Mouse (Mus musculus): ENCODE data around the gene Ncdn. TPM values are rescaled to one million over a fixed set of nuclear protein-coding genes. Genes with fewer than 3 reads are reported as not detected.

Gene Ncdn
- 100 to 1,000 TPM; 924 to 951 TPM for total RNA-seq (2021)

DNA sequence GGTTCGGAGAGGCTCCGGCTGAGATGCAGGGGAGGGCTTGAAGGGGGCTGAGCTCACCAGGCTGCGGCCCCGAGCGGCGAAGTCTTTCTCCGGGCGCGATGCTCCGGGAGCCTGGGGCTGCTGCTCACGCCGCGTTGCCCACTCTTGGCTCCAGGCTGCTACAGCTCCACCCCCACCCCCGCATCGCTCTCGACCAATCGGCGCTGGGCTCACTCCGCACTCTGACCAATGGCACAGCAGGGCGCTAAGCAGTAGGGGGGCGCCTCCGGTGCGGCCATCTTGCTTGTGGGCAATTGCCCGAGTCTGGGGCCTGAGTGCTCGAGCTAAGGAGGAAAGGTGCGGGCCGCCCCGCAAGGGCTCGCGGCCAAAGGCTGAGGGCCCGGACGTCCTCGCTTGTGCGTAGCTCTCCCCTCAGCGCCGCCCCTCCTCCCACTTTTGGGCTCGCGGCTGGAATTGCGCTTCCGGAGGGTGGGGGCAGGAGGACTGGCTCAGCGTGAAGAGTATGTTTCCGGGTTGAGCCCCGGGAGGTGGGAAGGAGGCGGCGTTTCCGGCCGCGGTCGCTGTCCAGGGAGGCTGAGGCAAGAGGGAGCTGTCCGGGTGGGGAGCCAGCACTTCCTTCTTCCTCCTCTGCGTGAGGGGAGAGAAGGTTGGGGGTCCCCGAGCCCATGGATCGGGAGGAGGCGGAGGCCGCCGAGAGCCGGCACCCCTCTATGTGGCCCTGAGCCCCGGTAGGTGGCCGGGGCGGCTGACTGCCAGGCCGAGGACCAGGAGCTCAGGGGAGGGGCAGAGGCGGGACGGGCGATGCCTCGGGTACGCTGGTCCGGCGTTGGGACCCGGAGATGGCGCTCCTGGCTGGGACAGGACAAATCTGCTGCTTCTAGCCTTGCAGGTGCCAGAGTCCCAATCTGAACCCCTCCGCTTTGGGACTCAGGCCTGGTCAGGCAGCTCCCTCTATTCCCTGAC, at the start of gene Ncdn, which contains the start of gene AU040320:
Ncdn (minus strand) TSS at position 171 of the 963 bp plus-strand sequence.
AU040320 (plus strand) TSS at position 277 of the 963 bp plus-strand sequence.
- intact Hi-C loops (cut with DNase I), result loop anchor here (2.0 to 5.0 kb wide), 3 partner anchors 39 to 85 kb away; no protein-coding TSS in a partner anchor

DNA sequence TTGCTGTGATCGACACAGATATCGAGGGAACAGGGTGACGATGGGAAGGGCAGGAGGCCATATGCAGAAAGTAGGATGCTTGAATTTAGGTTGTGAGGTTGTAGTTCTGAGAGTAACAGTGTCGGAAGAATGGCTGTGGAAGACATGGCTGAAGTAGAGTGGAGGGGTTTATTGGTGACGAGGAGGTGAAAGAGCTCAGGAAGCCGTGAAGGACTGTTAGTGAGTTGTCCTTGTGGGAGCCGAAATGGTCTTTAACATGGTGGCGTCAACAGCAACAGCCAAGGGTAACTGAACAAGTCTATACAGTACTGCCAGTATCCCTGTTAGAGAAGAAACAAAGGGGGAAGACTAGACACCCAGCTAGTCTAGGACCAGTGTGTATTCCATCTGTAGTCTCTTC, 48.9 kb upstream of the Ncdn start:
- DNase-seq (ENCODE audit: low spot score in 2 of 2), result no peak
- intact Hi-C loops (cut with DNase I), result no loop called here

More for the DNA sequence above, at the start of gene Ncdn, which contains the start of gene AU040320:
- DNase-seq (ENCODE audit: low spot score in 2 of 2), result peak; percentile 98

DNA sequence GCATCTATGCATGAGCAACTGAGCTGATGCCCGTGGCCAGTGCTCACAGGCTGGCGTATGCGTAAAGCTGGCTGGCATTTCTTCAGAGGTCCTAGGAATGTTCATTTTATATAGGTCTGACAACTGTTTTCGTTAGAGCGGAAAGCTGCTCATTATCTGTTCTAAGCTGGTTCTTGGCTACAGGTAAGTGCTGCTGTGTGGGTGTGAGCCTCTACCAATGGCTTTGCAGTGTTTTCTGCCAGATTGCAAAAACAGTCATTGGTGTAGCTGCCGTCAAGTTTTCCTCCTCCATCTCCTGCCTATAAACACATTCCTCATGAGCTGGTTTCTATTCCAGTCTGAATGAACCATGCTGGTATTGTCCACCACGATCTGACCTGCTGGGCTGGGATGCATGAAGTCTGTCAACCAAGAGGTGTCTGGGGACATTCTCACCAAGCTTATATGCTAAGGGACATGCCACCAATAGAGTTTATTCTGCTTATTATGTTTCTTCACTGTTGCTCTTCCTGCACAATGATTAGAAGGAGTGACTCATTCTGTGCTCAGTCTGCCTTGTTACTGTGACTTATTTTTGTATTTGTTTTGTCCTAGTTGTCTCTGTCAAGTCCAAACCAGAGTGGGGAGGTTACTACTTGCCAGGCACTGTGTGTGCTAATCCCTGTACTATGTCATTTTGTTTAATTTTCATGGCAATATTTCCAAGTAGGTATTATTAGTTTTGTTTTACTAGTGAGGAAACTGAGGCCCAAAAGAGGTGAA, 39.3 kb upstream of the Ncdn start:
- DNase-seq (ENCODE audit: low spot score in 2 of 2), result peak; percentile 32 to 39

GRCm38 (mm10) chr4:126782996-126783395, 29.8 kb upstream of the Ncdn start:
- intact Hi-C loops (cut with DNase I), result no loop called here
- peak; percentile 25 to 47 for DNase-seq (ENCODE audit: low spot score in 2 of 2)

More for the DNA sequence above, 39.3 kb upstream of the Ncdn start:
- intact Hi-C loops (cut with DNase I), result loop anchor here (5.0 kb wide), 1 partner anchor 40 kb away; the partner anchor contains the start of genes AU040320 and Ncdn

DNA sequence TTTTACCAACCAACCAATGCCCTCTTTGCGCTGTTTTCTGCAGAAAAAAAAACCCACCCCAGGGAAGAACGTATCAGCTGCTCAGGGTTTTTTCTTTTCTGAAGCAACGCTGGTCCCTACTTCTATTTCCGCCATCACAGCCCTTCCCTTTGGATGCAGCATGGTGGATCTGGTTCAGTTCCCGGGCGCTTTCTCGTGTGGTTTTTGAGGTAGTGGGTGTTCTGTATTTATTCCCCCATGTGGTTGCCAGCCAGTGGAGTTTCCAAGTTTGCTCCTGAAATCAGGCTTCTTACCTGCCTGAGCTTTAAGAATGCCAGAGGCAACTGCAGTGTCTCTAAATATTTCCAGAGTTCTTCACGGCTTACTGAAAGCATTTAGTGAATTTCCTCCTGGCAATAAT, 29.3 kb upstream of the Ncdn start:
- intact Hi-C loops (cut with DNase I), result no loop called here
- DNase-seq (ENCODE audit: low spot score in 2 of 2), result peak; percentile 25 to 26

DNA sequence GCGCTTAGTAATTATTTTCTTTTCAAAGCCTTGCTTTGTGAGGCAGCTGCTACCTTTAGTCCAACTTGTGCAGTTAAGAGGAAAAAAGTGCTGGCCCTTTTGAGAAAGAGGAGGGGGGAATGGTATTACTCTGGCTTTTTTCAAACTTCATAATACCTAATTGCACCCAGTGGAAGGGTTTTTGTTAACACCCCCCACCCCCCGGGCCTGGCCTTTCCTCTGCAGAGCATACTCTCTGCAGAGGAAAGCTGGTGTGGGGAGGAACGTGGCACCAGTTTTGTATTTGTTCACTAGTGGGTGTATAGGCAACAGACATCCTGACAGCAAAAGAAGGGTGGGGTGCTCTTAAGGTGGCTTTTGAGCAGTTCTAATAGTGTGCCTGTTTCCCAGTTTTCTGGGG, 28.6 kb upstream of the Ncdn start:
- DNase-seq (ENCODE audit: low spot score in 2 of 2), result no peak
- intact Hi-C loops (cut with DNase I), result no loop called here

DNA sequence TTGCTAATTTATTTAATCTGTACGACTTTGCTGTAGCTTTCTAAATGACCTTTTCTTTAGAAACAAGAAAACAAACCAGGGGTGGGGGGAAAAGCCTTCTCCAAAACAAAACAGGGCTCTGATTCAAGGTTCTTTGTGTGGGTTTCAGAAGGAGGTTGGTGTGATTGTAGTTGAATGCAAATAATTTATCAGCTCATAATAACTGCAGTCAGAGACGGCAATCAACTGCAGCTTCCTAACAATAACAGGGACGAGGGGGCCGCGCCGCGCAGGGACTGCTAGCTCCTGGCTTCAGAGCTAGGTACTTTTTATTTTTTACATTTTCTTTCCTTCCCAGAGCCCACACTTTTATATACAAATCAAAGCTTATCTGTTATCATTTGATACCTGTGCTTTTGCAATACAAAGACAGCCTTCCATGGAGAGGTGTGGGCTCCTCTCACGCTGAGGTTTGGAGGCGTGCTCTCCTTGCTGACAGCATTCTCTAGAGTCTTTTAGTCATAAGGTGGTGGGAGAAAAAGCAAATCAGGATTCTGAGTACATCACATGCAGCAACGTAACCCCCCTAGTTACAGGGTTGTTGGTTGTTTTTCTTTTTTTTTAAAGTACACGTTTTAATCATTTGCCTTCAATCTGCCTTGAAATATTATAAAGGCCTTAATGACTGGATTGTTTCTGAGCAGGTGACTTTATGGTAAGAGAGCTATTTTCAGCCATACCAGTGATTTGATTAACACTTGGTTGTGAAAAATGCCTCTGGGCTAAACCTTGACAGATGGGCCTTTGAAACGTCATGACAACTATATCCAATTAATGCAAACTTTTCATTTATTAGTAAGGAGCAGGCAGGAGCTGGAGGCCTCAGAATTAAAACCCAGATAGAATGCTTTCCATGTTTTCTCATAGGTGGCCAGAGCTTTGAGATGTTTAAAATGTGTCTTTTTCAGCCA, 26.9 kb upstream of the Ncdn start:
- DNase-seq (ENCODE audit: low spot score in 2 of 2), result no peak

DNA sequence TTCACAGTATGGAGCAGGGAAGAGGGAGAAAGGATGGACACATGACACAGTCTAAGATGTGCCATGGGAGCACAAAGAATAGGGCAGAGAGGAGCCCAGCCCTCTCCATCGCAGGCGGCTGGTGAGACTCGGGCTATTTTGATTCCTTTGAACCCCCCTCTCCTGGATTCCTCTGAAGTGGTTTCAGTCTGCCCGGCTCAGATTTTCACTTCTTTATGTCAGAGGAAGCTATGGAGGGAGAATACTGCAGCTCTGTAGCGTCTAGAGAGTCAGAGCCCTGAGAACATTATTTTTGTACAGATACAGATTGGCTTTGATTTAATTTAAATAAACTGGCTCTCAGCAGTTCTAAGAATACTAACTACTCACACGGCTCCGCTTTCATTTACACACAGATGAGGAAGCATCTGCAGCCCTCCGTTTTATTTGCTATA, 25.9 kb upstream of the Ncdn start:
- no peak for DNase-seq (ENCODE audit: low spot score in 2 of 2)
- intact Hi-C loops (cut with DNase I), result no loop called here

More for the DNA sequence above, 26.9 kb upstream of the Ncdn start:
- intact Hi-C loops (cut with DNase I), result no loop called here

- DNase-seq (ENCODE audit: low spot score in 2 of 2), result no peak
- intact Hi-C loops (cut with DNase I), result no loop called here
Observed at GRCm38 (mm10) chr4:126775182-126775581, 21.9 kb upstream of the Ncdn start.

DNA sequence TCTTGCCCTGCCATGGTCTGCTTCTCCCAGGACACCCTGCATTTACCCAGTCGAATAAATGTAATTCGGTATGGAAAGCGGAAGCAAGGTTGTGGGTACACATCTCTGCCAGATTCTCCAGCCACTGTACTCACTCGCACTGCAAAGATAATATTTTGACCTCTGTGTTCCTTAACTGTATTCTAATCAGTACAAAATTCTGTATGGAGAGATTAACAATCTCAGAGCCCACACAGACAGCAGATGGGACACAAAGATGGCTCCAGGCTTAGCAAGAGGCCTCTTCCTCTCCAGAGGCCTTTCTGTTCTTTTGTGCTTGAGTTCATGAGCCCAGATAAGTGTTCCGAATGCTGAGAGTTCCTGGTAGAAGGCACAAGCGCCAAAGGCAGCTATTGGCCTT, 20.6 kb upstream of the Ncdn start:
- intact Hi-C loops (cut with DNase I), result no loop called here
- DNase-seq (ENCODE audit: low spot score in 2 of 2), result no peak

- DNase-seq (ENCODE audit: low spot score in 2 of 2), result no peak
- intact Hi-C loops (cut with DNase I), result no loop called here
Observed at GRCm38 (mm10) chr4:126770831-126771230, 17.6 kb upstream of the Ncdn start.

DNA sequence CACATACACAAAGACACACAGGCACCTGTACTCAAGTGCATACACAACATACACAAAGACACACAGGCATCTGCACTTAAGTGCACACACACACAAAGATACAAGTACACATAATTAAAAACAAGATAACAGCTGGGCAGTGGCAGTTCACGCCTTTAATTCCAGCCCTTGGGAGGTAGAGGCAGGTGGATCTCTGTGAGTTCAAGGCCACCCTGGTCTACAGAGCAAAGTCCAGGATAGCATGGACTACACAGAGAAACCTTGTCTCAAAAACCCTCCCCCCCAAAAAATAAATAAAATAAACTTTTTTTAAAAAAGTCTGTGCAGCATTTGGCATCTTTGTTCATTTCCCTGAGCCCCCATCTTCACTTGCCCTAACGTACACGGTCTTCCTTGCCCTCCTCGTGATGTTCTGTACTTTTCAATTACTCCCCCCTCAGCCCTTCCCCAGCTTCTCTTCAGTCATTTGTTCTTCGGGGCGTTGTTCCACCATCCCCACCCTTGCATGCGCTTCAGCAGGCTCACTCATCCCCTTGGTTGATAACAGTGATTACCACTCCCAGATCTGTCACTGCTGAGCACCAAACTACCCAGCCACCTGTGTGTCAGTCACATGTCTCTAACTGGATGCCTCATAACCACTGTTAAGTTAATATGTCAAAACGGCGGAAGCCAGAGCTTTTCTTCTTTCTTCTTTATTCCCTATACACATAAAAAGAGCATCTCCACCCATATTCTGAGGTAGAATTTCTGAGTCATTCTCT, 16.7 kb upstream of the Ncdn start:
- DNase-seq (ENCODE audit: low spot score in 2 of 2), result no peak
- intact Hi-C loops (cut with DNase I), result no loop called here

- no peak for DNase-seq (ENCODE audit: low spot score in 2 of 2)
- intact Hi-C loops (cut with DNase I), result no loop called here
Observed at GRCm38 (mm10) chr4:126763483-126763882, 10.2 kb upstream of the Ncdn start.

GRCm38 (mm10) chr4:126762586-126763359, 9.5 kb upstream of the Ncdn start:
- intact Hi-C loops (cut with DNase I), result no loop called here
- DNase-seq (ENCODE audit: low spot score in 2 of 2), result no peak

DNA sequence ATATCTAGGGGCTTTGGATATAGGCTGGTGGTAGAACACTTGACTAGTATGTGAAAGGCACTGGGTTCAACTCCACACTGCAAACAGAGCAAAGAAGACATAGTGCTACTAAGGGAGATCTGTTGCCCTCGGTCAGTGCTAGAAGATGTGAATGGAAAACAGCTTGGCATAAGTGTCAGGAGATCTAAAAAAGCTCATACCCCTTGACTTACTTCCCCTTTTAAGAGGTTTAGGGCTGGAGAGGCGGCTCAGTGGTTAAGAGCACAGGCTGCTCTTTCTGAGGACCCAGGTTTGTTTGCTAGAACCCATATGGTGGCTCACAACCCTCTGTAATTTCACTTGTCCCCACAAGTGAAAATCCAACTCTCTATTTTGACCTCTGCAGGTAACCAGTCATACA, 6.2 kb upstream of the Ncdn start:
- intact Hi-C loops (cut with DNase I), result no loop called here
- no peak for DNase-seq (ENCODE audit: low spot score in 2 of 2)

DNA sequence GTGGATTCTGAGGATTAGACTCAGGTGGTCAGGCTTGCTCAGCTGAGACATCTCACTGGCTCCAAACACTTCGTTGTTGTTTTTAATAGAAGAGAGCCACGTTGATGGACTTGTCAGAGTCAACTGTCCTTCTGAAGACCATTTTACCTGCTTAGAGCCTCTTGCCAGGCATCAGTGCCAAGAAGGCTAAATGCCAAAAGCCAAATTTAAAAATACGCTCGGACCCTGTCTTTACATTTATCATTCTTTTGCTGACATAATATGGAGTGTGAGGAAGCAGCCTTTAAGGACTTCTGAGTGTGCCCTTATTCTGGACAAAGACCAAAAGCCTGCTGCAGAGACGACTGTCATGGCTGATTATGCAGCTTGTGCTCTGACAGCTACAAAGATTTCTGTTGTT, 5.1 kb upstream of the Ncdn start:
- intact Hi-C loops (cut with DNase I), result no loop called here
- DNase-seq (ENCODE audit: low spot score in 2 of 2), result no peak

DNA sequence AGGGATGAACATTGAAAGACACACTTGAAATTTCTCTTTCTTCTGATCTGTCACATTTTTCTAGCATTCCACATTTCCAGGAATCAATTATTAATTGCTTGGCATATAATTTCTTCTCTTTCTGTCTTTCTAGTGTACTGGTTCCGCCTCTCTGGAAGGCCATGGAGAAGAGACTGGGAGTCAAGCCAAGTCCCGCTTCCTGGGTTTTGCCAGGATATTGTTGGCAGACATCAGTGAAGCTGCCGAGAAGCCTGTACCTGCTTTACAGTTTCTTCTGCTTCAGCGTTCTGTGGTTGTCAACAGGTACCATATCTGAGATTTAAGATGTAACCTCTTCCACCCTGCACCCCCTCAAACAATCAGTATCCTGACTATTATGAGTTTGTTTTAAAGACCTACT, 3.5 kb upstream of the Ncdn start:
- intact Hi-C loops (cut with DNase I), result no loop called here
- DNase-seq (ENCODE audit: low spot score in 2 of 2), result no peak
